Comparison of ENCODE assay signal across 16 mouse cellular contexts in genomic region chr10:3408699-3409098, GRCm38 (mm10). TPM values are rescaled to one million over a fixed set of nuclear protein-coding genes. Genes with fewer than 3 reads are reported as not detected.
DNase-seq lines count a peak whose midpoint lies in the region; ATAC-seq and TF ChIP-seq lines count a peak whose summit lies in the region.
"Had no signal": no experiment of that assay in that cellular context is flagged by ENCODE, and none has a peak within 500 bp of the region (broad histone marks: within the 10 kb centered on the region; RNA-seq: fewer than 3 reads in every experiment).

No protein-coding gene starts in this region.

- DNase-seq in gastrocnemius, adult 2 months, result no peak
- DNase-seq in gastrocnemius, postnatal 14 days, result no peak
- no peak for DNase-seq in neural tube, embryonic 11.5 days (ENCODE audit: low spot score)
- DNase-seq in thymus, postnatal 14 days, result no peak
- DNase-seq: adrenal gland, postnatal 25 days; cerebellum, adult 2 months had no signal

- H3K4me3 ChIP-seq in gastrocnemius, adult 2 months, result no peak overlapping the region
- H3K4me3 ChIP-seq in neural tube, embryonic 11.5 days (ENCODE audit: low read depth, low read length), result no peak overlapping the region
- H3K4me3 ChIP-seq in neural tube, embryonic 15.5 days (replicated peaks), result no peak overlapping the region
- no peak overlapping the region for H3K4me3 ChIP-seq in neural tube, embryonic 14.5 days (ENCODE audit: low read depth, low read length)
- H3K4me3 ChIP-seq: erythroblast, embryonic 14.5 days; heart, embryonic 15.5 days; liver, embryonic 15.5 days had no signal

- no peaks in the 10 kb centered on the region for H3K36me3 ChIP-seq in neural tube, embryonic 11.5 days (ENCODE audit: control insufficient read depth, insufficient read depth, low read length)
- no peaks in the 10 kb centered on the region for H3K36me3 ChIP-seq in neural tube, embryonic 15.5 days
- no peaks in the 10 kb centered on the region for H3K36me3 ChIP-seq in neural tube, embryonic 14.5 days (ENCODE audit: control insufficient read depth, insufficient read depth, low read length)
- H3K36me3 ChIP-seq: heart, embryonic 15.5 days; liver, embryonic 15.5 days had no signal

- intact Hi-C loops in gastrocnemius, adult 2 months (cut with DNase I), result loop anchor here (1.0 kb wide), 1 partner anchor 14 kb away; no protein-coding TSS in a partner anchor
- intact Hi-C loops in gastrocnemius, postnatal 14 days (cut with DNase I; ENCODE audit: low total_unique reads), result no loop called here

- no peaks in the 10 kb centered on the region for H3K4me1 ChIP-seq in neural tube, embryonic 11.5 days (ENCODE audit: control insufficient read depth, insufficient read depth, low read length)
- peaks cover 18% of the 10 kb centered on the region for H3K4me1 ChIP-seq in neural tube, embryonic 15.5 days
- H3K4me1 ChIP-seq in neural tube, embryonic 14.5 days (ENCODE audit: control insufficient read depth, insufficient read depth, low read length), result peaks cover 5% of the 10 kb centered on the region; the same call in 1 of the 2 replicates
- H3K4me1 ChIP-seq: liver, embryonic 15.5 days had no signal

- no peak overlapping the region for H3K4me2 ChIP-seq in neural tube, embryonic 11.5 days (ENCODE audit: low read depth)
- no peak overlapping the region for H3K4me2 ChIP-seq in neural tube, embryonic 15.5 days
- no peak overlapping the region for H3K4me2 ChIP-seq in neural tube, embryonic 14.5 days (ENCODE audit: low read depth, low read length)
- H3K4me2 ChIP-seq: heart, embryonic 15.5 days; liver, embryonic 15.5 days had no signal

- 80% methylated on average over 3 of the region's 3 CpGs for WGBS in neural tube, embryonic 11.5 days
- 59% methylated on average over 3 of the region's 3 CpGs for WGBS in neural tube, embryonic 15.5 days
- 52% methylated on average over 3 of the region's 3 CpGs for WGBS in neural tube, embryonic 14.5 days

- H3K27ac ChIP-seq in gastrocnemius, adult 2 months, result peak overlapping the region; percentile 84
- H3K27ac ChIP-seq in neural tube, embryonic 11.5 days (ENCODE audit: low read depth, low read length), result no peak overlapping the region
- H3K27ac ChIP-seq in neural tube, embryonic 15.5 days (replicated peaks), result no peak overlapping the region
- H3K27ac ChIP-seq in neural tube, embryonic 14.5 days (ENCODE audit: low read depth, low read length), result no peak overlapping the region
- H3K27ac ChIP-seq: heart, embryonic 15.5 days; liver, embryonic 15.5 days had no signal

- H3K27me3 ChIP-seq in neural tube, embryonic 11.5 days (ENCODE audit: control insufficient read depth, insufficient read depth, low read length), result no peaks in the 10 kb centered on the region
- H3K27me3 ChIP-seq in neural tube, embryonic 15.5 days (replicated peaks), result no peaks in the 10 kb centered on the region
- H3K27me3 ChIP-seq in neural tube, embryonic 14.5 days (ENCODE audit: control insufficient read depth, insufficient read depth, low read length), result no peaks in the 10 kb centered on the region
- H3K27me3 ChIP-seq: heart, embryonic 15.5 days; liver, embryonic 15.5 days; Patski had no signal

- TF ChIP-seq CTCF in gastrocnemius, adult 2 months (IDR thresholded peaks at IDR 0.05), result no peak

- H3K9me3 ChIP-seq in neural tube, embryonic 11.5 days (ENCODE audit: control insufficient read depth, low read length), result no peaks in the 10 kb centered on the region
- no peaks in the 10 kb centered on the region for H3K9me3 ChIP-seq in neural tube, embryonic 15.5 days (replicated peaks)
- H3K9me3 ChIP-seq in neural tube, embryonic 14.5 days (ENCODE audit: control insufficient read depth, low read length), result no peaks in the 10 kb centered on the region
- H3K9me3 ChIP-seq: heart, embryonic 15.5 days; liver, embryonic 15.5 days had no signal

- ATAC-seq in neural tube, embryonic 11.5 days (ENCODE audit: insufficient read depth, low FRiP score, low TSS enrichment), result peak; percentile 35
- ATAC-seq in neural tube, embryonic 15.5 days (ENCODE audit: low FRiP score), result no peak; the same call in 1 of the 2 replicates
- ATAC-seq in megakaryocyte progenitor cell, adult 5-6 weeks (replicated peaks; ENCODE audit: poor library complexity), result 0 out of 2 replicates have a peak, but pooled peaks have one; percentile 14
- ATAC-seq in neural tube, embryonic 14.5 days (ENCODE audit: low read depth), result peak; percentile 12; the same call in 1 of the 2 replicates
- no peak for ATAC-seq in CD4-positive, CD25-positive, alpha-beta regulatory T cell, adult 4 months
- ATAC-seq: activated CD4-positive, CD25-positive, alpha-beta regulatory T cell, adult 4 months; Patski had no signal

- H3K9ac ChIP-seq in neural tube, embryonic 11.5 days (ENCODE audit: low read length), result no peak overlapping the region
- H3K9ac ChIP-seq in neural tube, embryonic 15.5 days (replicated peaks), result no peak overlapping the region
- H3K9ac ChIP-seq in neural tube, embryonic 14.5 days (replicated peaks; ENCODE audit: low read depth, low read length), result no peak overlapping the region
- H3K9ac ChIP-seq: heart, embryonic 15.5 days; liver, embryonic 15.5 days had no signal

RNA-seq across cellular contexts. Expression of gene Ppp1r14c, which starts 42.8 kb away (rescaled TPM):
- total RNA-seq in gastrocnemius, adult 2 months (2021), result 10 to 100 TPM; 78.5 to 82.6 TPM
- total RNA-seq in gastrocnemius, postnatal 14 days (2021), result 10 to 100 TPM; 85.3 to 93.1 TPM
- polyA plus RNA-seq in neural tube, embryonic 11.5 days (2014; fragmentation: Nextera tagmentation; extraction: Ambion mirVana), result 17.0 and 17.3 TPM in 2 replicates
- 56.1 and 66.5 TPM in 2 replicates for polyA plus RNA-seq in neural tube, embryonic 15.5 days (2015; fragmentation: Nextera tagmentation; extraction: Ambion mirVana)
- not detected in 2 replicates for total RNA-seq in megakaryocyte progenitor cell, adult 5-6 weeks (2015)
- total RNA-seq in megakaryocyte progenitor cell, adult 5-6 weeks (2017), result not detected in 2 replicates
- 57.3 and 69.0 TPM in 2 replicates for polyA plus RNA-seq in neural tube, embryonic 14.5 days (2014; fragmentation: Nextera tagmentation; extraction: Ambion mirVana)
- under 1 TPM; 0.16 to 0.30 TPM for polyA plus RNA-seq in CD4-positive, CD25-positive, alpha-beta regulatory T cell, adult 4 months (2017; shearing (Covaris generic))
- total RNA-seq: megakaryocyte-erythroid progenitor cell, adult 5-6 weeks had no signal
- polyA plus RNA-seq: activated CD4-positive, CD25-positive, alpha-beta regulatory T cell, adult 4 months; erythroblast, embryonic 14.5 days had no signal

Comparison
In these comparisons a context has a peak if more than half of its experiments do, and no peak if none do; other contexts are left out.
1. ATAC-seq: peak in neural tube, embryonic 11.5 days (single experiment), megakaryocyte progenitor cell, adult 5-6 weeks (single experiment) and neural tube, embryonic 14.5 days (single experiment); none in neural tube, embryonic 15.5 days (single experiment) and CD4-positive, CD25-positive, alpha-beta regulatory T cell, adult 4 months (single experiment).
2. RNA of gene Ppp1r14c, which starts 42.8 kb away (polyA plus RNA-seq): 57.3 to 69.0 TPM in neural tube, embryonic 14.5 days, 56.1 to 66.5 TPM in neural tube, embryonic 15.5 days and 17.0 to 17.3 TPM in neural tube, embryonic 11.5 days; 0.16 to 0.30 TPM in CD4-positive, CD25-positive, alpha-beta regulatory T cell, adult 4 months; every median in the first group is over 10 times any median in the second.